ENCODE assay signal across 10 mouse cellular contexts in genomic region chr2:157287542-157287941, GRCm38 (mm10). TPM values are rescaled to one million over a fixed set of nuclear protein-coding genes. Genes with fewer than 3 reads are reported as not detected.
DNase-seq lines count a peak whose midpoint lies in the region; ATAC-seq and TF ChIP-seq lines count a peak whose summit lies in the region.
"Had no signal": no experiment of that assay in that cellular context is flagged by ENCODE, and none has a peak within 500 bp of the region (broad histone marks: within the 10 kb centered on the region; RNA-seq: fewer than 3 reads in every experiment).

No protein-coding gene starts in this region.

- TF ChIP-seq POLR2A in MEL (IDR thresholded peaks at IDR 0.05; ENCODE audit: control insufficient read depth in 1 of 2, insufficient read depth in 1 of 2, low read depth in 1 of 2, low read length in 2 of 2, poor library complexity in 1 of 2): no peak

- peak; percentile 38 to 46 (median 42) for TF ChIP-seq CTCF in MEL (IDR thresholded peaks at IDR 0.05 in 2 of 3, conservative IDR thresholded peaks at IDR 0.05 in 1 of 3; ENCODE audit: control insufficient read depth in 1 of 3, insufficient read depth in 1 of 3, low read depth in 2 of 3, low read length in 3 of 3, poor library complexity in 1 of 3, severe bottlenecking in 1 of 3)

- WGBS in kidney, embryonic 14.5 days: 25% methylated on average over 3 of the region's 3 CpGs

- intact Hi-C loops in left cerebral cortex, postnatal 14 days (cut with DNase I): no loop called here

- H3K9me3 ChIP-seq in kidney, embryonic 14.5 days (ENCODE audit: control insufficient read depth, low read length): no peaks in the 10 kb centered on the region
- H3K9me3 ChIP-seq in MEL (replicated peaks; ENCODE audit: insufficient read depth, low read length): no peaks in the 10 kb centered on the region

- no peak overlapping the region for H3K4me2 ChIP-seq in kidney, embryonic 14.5 days (replicated peaks; ENCODE audit: low read depth, low read length)

- H3K4me1 ChIP-seq in kidney, embryonic 14.5 days (ENCODE audit: control insufficient read depth, insufficient read depth, low read length): no peaks in the 10 kb centered on the region
- H3K4me1 ChIP-seq in MEL (ENCODE audit: control insufficient read depth in 1 of 2, insufficient read depth in 2 of 2, low read length in 2 of 2): peaks cover 9 to 10% of the 10 kb centered on the region in 2 experiments

- no peak overlapping the region for H3K27ac ChIP-seq in kidney, embryonic 14.5 days (ENCODE audit: low read depth, low read length)
- H3K27ac ChIP-seq in MEL (ENCODE audit: control insufficient read depth, low read depth, low read length): no peak overlapping the region
- H3K27ac ChIP-seq: macrophage had no signal

- no peak overlapping the region for H3K4me3 ChIP-seq in kidney, embryonic 14.5 days (ENCODE audit: low read length)
- no peak overlapping the region for H3K4me3 ChIP-seq in MEL (ENCODE audit: control insufficient read depth in 1 of 2, insufficient read depth in 1 of 2, low read depth in 2 of 2, low read length in 2 of 2)
- H3K4me3 ChIP-seq: erythroblast, embryonic 14.5 days had no signal

- no peaks in the 10 kb centered on the region for H3K27me3 ChIP-seq in kidney, embryonic 14.5 days (ENCODE audit: control insufficient read depth, insufficient read depth, low read length)
- no peaks in the 10 kb centered on the region for H3K27me3 ChIP-seq in MEL (ENCODE audit: control insufficient read depth in 1 of 2, insufficient read depth in 2 of 2, low read length in 2 of 2)

- H3K9ac ChIP-seq in kidney, embryonic 14.5 days (ENCODE audit: low read depth, low read length): no peak overlapping the region
- H3K9ac ChIP-seq in MEL (ENCODE audit: control insufficient read depth, low read depth, low read length, poor library complexity, severe bottlenecking): no peak overlapping the region

- no peak for ATAC-seq in kidney, embryonic 14.5 days (ENCODE audit: low FRiP score, low TSS enrichment)
- no peak for ATAC-seq in activated CD4-positive, CD25-positive, alpha-beta regulatory T cell, adult 4 months

- no peak; the same call in 1 of the 2 replicates for TF ChIP-seq RAD21 in MEL (IDR thresholded peaks at IDR 0.05; ENCODE audit: low read depth, low read length)

- peak; percentile 14 for DNase-seq in kidney, adult 11 months
- DNase-seq in MEL (ENCODE audit: low read depth, low spot score): peak; percentile 65
- DNase-seq in cerebellum, postnatal 14 days: peak; percentile 61 to 66
- peak; percentile 47 for DNase-seq in heart, postnatal 4 days
- peak; percentile 68 to 72 for DNase-seq in left cerebral cortex, postnatal 14 days (ENCODE audit: low spot score in 2 of 2)
- peak; percentile 38 for DNase-seq in retina, adult 2 months (ENCODE audit: low read depth, low spot score)

- peaks cover 21% of the 10 kb centered on the region for H3K79me2 ChIP-seq in MEL (ENCODE audit: control insufficient read depth, insufficient read depth, low read length, poor library complexity)

- H3K36me3 ChIP-seq in kidney, embryonic 14.5 days (ENCODE audit: control insufficient read depth, insufficient read depth, low read length): peaks cover 87% of the 10 kb centered on the region
- H3K36me3 ChIP-seq in MEL (ENCODE audit: control insufficient read depth in 1 of 2, insufficient read depth in 2 of 2, low read length in 2 of 2): peaks cover 12 to 27% of the 10 kb centered on the region in 2 experiments

- TF ChIP-seq EP300 in MEL (IDR thresholded peaks at IDR 0.05; ENCODE audit: low read depth in 1 of 2, low read length in 2 of 2): no peak

TF ChIP-seq in MEL, 35 proteins besides CTCF, POLR2A, EP300 and RAD21:
- TF ChIP-seq MYB (IDR thresholded peaks at IDR 0.05; ENCODE audit: low read depth, low read length): no peak
- TF ChIP-seq USF2 (IDR thresholded peaks at IDR 0.05; ENCODE audit: borderline replicate concordance in 1 of 2, insufficient read depth in 1 of 2, low read depth in 1 of 2, low read length in 2 of 2): no peak
- no peak for TF ChIP-seq ZNF384 (IDR thresholded peaks at IDR 0.05; ENCODE audit: low read depth, low read length)
- no peak for TF ChIP-seq RCOR1 (IDR thresholded peaks at IDR 0.05; ENCODE audit: low read depth, low read length)
- no peak for TF ChIP-seq CHD2 (IDR thresholded peaks at IDR 0.05; ENCODE audit: low read length)
- TF ChIP-seq ETS1 (IDR thresholded peaks at IDR 0.05; ENCODE audit: low read depth, low read length): no peak
TF ChIP-seq in MEL: peak in this region for 0.

RNA-seq across cellular contexts. Expression of gene Mroh8, which starts 8.2 kb away (rescaled TPM):
- polyA plus RNA-seq in kidney, embryonic 14.5 days (2014; fragmentation: Nextera tagmentation; extraction: Ambion mirVana): 0.26 and 0.89 TPM in 2 replicates
- total RNA-seq in MEL (2012; rRNA removed): 0.10 and 0.15 TPM in 2 replicates
- under 1 TPM in 1 of 2 experiments, not detected in 1; 0.18 TPM for polyA plus RNA-seq in MEL (2012; ENCODE audit: insufficient read depth in 1 of 2, insufficient read length in 2 of 2, low read depth in 1 of 2, low replicate concordance in 2 of 2, missing spikeins in 1 of 2)
- under 1 TPM; 0.07 to 0.11 TPM for total RNA-seq in heart, postnatal 4 days (2021)
- 1 to 10 TPM in 1 of 2 experiments, under 1 TPM in 1; 0.85 to 1.3 TPM for total RNA-seq in left cerebral cortex, postnatal 14 days (2021)
- not detected for polyA plus RNA-seq in activated CD4-positive, CD25-positive, alpha-beta regulatory T cell, adult 4 months (2017; shearing (Covaris generic))
- polyA plus RNA-seq: erythroblast, embryonic 14.5 days; macrophage had no signal

RNA-seq across cellular contexts. Expression of gene Rpn2, which starts 8.7 kb away (rescaled TPM):
- polyA plus RNA-seq in kidney, embryonic 14.5 days (2014; fragmentation: Nextera tagmentation; extraction: Ambion mirVana): 202 and 311 TPM in 2 replicates
- total RNA-seq in MEL (2012; rRNA removed): 259 and 284 TPM in 2 replicates
- 100 to 1,000 TPM; 310 to 316 TPM for polyA plus RNA-seq in MEL (2012; ENCODE audit: insufficient read depth in 1 of 2, insufficient read length in 2 of 2, low read depth in 1 of 2, low replicate concordance in 2 of 2, missing spikeins in 1 of 2)
- 100 to 1,000 TPM; 130 to 137 TPM for total RNA-seq in heart, postnatal 4 days (2021)
- 100 to 1,000 TPM; 132 to 133 TPM for total RNA-seq in left cerebral cortex, postnatal 14 days (2021)
- polyA plus RNA-seq in activated CD4-positive, CD25-positive, alpha-beta regulatory T cell, adult 4 months (2017; shearing (Covaris generic)): 100 to 1,000 TPM; 181 to 225 TPM

RNA-seq across cellular contexts. Expression of gene Ghrh, which starts 59.8 kb away (rescaled TPM):
- not detected in 2 replicates for polyA plus RNA-seq in kidney, embryonic 14.5 days (2014; fragmentation: Nextera tagmentation; extraction: Ambion mirVana)
- total RNA-seq in MEL (2012; rRNA removed): not detected in 2 replicates
- polyA plus RNA-seq in MEL (2012; ENCODE audit: insufficient read depth in 1 of 2, insufficient read length in 2 of 2, low read depth in 1 of 2, low replicate concordance in 2 of 2, missing spikeins in 1 of 2): not detected
- not detected for total RNA-seq in heart, postnatal 4 days (2021)
- total RNA-seq in left cerebral cortex, postnatal 14 days (2021): not detected
- polyA plus RNA-seq in activated CD4-positive, CD25-positive, alpha-beta regulatory T cell, adult 4 months (2017; shearing (Covaris generic)): not detected
- polyA plus RNA-seq: erythroblast, embryonic 14.5 days; macrophage had no signal

Comparison
In these comparisons a context has a peak if more than half of its experiments do, and no peak if none do; other contexts are left out.
1. DNase-seq: peak in every context shown above with its lines; median percentile 70 in left cerebral cortex, postnatal 14 days; 65 in MEL; 64 in cerebellum, postnatal 14 days; 47 in heart, postnatal 4 days; 38 in retina, adult 2 months; 14 in kidney, adult 11 months.